Mouse (Mus musculus) bone marrow macrophage, adult 2 months (primary cell): ENCODE measurements around the gene G3bp1. TPM values are rescaled to one million over a fixed set of nuclear protein-coding genes. Genes with fewer than 3 reads are reported as not detected.

ENCODE experiments used
- H3K27ac ChIP-seq: 2 replicates; pipeline ENCODE4 v1.5.1; 2012; ENCODE audit warnings: low read depth, low read length; ENCODE audit not compliant: insufficient read depth
- H3K4me1 ChIP-seq: 2 replicates; pipeline ENCODE4 v1.6.1; 2012; ENCODE audit warnings: low read length; ENCODE audit not compliant: control insufficient read depth, insufficient read depth
- H3K4me3 ChIP-seq: 2 replicates; pipeline ENCODE4 v1.5.1; 2012; ENCODE audit warnings: mild to moderate bottlenecking, low read length, moderate library complexity; ENCODE audit not compliant: insufficient read depth
- CTCF ChIP-seq: IDR thresholded peaks from 2 replicates; pipeline ENCODE4 v1.5.1; 2012; ENCODE audit warnings: low read depth, mild to moderate bottlenecking, low read length, moderate library complexity
- POLR2A ChIP-seq: IDR thresholded peaks from 2 replicates; pipeline ENCODE4 v1.6.1; 2012; ENCODE audit warnings: mild to moderate bottlenecking, low read depth, low read length, borderline replicate concordance
- polyA plus RNA-seq: library from polyadenylated mRNA; stranded (reverse); fragments of >200 nt; gene quantifications from 2 replicates; pipeline ENCODE4 v1.2.4, GENCODE M21; 2012; ENCODE audit not compliant: missing spikeins, insufficient read depth, insufficient read length

G3bp1 gene
- polyA plus RNA-seq, 1 experiment, result 29.4 TPM

DNA sequence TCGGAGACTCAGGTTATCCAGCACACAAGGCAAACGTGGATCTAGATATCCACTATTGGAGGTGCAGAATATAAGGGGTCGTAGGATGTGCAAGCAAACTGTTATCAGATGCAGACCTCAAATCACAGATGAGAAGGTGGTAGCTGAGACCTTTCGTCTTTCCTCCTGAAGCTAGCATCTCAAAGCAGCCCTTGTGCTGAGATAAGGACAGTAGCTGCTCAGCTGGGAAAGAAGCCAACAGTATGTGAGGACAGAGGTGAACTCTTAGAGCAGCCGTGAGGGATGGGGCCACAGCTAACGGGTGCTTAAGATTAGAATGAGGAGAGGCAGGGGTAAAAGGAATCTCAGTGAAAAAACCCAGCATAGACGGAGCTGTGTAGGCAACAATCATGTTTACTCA, 72.6 kb downstream of the G3bp1 start:
- no peak overlapping the region for H3K4me3 ChIP-seq
- TF ChIP-seq CTCF (no peak), POLR2A (no peak)
- H3K4me1 ChIP-seq, result no peaks in the 10 kb centered on the region
- H3K27ac ChIP-seq, result no peak overlapping the region

GRCm38 (mm10) chr11:55542671-55543070, 73.2 kb downstream of the G3bp1 start:
- H3K27ac ChIP-seq, result no peak overlapping the region

DNA sequence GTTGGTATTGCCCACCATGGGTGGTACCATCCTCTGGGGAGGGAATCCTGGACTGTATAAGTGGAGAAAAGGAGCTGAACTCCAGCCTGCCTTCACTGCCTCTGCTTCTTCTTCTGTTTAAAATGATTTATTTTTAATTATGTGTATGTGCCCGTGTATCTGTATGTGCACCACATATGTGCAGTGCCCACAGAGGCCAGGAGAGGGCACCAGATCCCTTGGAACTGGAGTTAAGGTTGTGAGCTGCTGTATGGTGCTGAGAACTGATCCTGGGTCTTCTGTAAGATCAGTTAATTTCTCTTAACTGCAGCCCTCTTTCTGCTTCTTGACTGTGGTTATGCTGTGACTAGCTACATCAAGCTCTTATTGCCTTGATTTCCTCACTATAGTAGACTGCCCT, 76.2 kb downstream of the G3bp1 start:
- TF ChIP-seq POLR2A, result no peak
- no peak for TF ChIP-seq CTCF
- H3K4me1 ChIP-seq, result no peaks in the 10 kb centered on the region
- no peak overlapping the region for H3K27ac ChIP-seq

More at GRCm38 (mm10) chr11:55542671-55543070, 73.2 kb downstream of the G3bp1 start:
- Histone ChIP-seq H3K4me1 (no peaks in the 10 kb centered on the region), H3K4me3 (no peak overlapping the region)
- TF ChIP-seq POLR2A (no peak), CTCF (no peak)

More for the DNA sequence above, 76.2 kb downstream of the G3bp1 start:
- H3K4me3 ChIP-seq, result no peak overlapping the region

Other genes with a start within 250 kb of the G3bp1 start
- gene Fat2, start 133.1 kb upstream of the G3bp1 start, polyA plus RNA-seq, result not detected in 2 replicates
- 18.5 and 22.0 TPM in 2 replicates for gene Sparc, start 46.5 kb upstream of the G3bp1 start, polyA plus RNA-seq
- gene Atox1, start 8.4 kb upstream of the G3bp1 start, polyA plus RNA-seq, result 363 and 383 TPM in 2 replicates
- gene Glra1, start 138.5 kb downstream of the G3bp1 start, polyA plus RNA-seq, result not detected in 2 replicates